Mouse (Mus musculus): ENCODE measurements around the gene Adamts9.

The Adamts9 gene

GRCm38 (mm10) chr6:92804254-92804971, 138.9 kb downstream of the Adamts9 start:
- DNase-seq (ENCODE audit: low spot score), result no peak

- no peak for DNase-seq (ENCODE audit: low spot score)
These were observed 140.1 kb downstream of the Adamts9 start for GRCm38 (mm10) chr6:92803213-92803612.

GRCm38 (mm10) chr6:92802421-92802820, 140.9 kb downstream of the Adamts9 start:
- DNase-seq (ENCODE audit: low spot score), result no peak

DNA sequence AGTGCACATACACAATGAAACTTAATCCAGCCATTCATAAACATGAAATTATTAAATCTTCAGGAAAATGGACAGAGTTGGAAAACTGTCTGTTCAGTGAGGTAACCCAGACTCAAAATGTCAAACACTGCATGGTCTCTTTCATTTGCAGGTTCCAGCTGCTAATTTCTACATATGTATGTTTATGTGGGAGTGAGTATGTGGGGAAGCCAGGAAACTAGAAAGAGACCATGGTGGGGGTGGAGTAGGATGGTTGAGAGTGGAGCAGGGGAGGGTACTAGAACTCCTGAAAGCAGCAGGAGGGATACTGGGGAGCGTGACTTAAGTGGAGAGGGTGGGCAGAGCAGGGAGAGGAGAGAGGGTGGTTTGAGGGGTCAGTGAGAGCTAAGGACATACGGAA, 141.8 kb downstream of the Adamts9 start:
- DNase-seq (ENCODE audit: low spot score), result no peak

GRCm38 (mm10) chr6:92793804-92794203, 149.5 kb downstream of the Adamts9 start:
- DNase-seq (ENCODE audit: low spot score), result no peak

- peak; percentile 92 for DNase-seq (ENCODE audit: low spot score)
These were observed 155.9 kb downstream of the Adamts9 start for GRCm38 (mm10) chr6:92787376-92787712.

GRCm38 (mm10) chr6:92786701-92787375, 156.5 kb downstream of the Adamts9 start:
- DNase-seq (ENCODE audit: low spot score), result no peak

DNA sequence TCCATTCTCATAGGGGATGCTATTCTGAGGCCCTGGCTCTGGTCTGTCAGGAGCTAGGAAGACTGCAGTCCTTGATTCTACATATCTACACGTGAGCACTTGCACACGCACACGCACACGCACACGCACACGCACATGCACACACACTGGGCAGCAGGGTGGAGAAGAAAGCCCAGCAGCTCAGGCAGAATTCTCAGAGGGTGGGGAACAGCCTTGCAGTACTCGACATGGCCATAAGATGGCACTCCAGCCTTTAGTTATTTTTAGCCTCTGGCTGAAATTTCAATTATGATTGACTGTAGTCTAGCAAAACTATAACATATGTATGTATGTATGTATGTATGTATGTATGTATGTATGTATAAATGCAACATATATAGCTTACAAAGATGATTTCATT, 158.5 kb downstream of the Adamts9 start:
- DNase-seq (ENCODE audit: low spot score), result peak; percentile 46

DNA sequence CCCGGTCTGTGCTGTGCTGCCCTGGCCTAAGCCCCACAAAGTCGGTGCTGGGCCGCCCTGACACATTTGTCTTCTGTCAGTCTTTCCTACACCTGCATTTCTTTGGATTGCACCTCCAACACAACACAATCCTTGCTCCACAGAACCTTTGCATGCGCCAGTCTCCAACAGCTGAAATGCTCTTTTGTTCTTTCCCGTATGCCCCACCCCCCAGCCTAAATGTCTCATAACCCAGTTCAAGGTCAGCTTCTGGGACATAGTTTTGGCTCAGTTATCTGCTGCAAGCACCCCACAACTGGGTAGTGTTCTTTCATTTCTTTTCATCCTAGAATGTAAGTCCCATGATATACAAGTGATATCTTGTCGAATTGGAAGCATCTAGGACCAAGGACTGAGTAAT, 161.8 kb downstream of the Adamts9 start:
- DNase-seq (ENCODE audit: low spot score), result no peak

- DNase-seq (ENCODE audit: low spot score), result no peak
These were observed 163.4 kb downstream of the Adamts9 start for GRCm38 (mm10) chr6:92779935-92780205.

GRCm38 (mm10) chr6:92779140-92779934, 164.0 kb downstream of the Adamts9 start:
- peak; percentile 41 for DNase-seq (ENCODE audit: low spot score)

DNA sequence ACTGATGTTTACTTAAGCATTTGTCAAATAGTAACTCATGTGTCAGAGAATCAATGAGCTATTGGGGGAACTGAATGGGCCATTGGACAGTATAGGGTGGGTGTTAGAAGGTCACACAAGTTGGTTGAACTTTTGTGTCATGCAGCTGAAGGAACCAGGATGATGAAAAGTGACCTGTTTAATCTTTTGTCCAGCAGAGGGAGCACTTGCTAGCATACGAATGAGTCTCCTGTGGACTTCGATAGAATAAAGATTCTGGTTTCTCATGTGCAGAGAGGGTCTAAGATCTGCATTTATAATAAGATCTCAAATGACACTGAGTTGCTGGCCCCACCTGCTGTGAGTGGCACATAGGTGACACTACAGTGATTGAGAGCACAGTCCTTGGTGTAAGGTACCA, 166.9 kb downstream of the Adamts9 start:
- no peak for DNase-seq (ENCODE audit: low spot score)

DNA sequence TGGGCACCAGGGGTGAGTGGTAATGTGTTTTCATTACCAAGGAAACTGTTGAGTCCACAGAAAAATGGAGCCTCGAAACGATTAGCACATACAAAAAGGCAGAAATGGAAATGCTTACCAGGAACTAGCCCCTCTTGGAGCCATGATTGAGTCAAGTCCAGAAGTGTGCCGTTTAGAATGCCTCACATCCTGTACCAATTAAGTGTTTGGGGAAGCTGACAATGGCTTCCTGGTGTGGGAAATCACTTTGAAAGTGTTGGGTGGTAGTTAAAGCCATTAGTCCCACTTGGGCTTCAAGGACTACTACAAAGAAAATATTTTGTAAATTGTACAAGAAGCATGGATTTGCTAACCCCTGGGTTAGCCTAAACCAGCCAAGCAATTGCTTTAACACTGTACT, 180.9 kb downstream of the Adamts9 start:
- no peak for DNase-seq (ENCODE audit: low spot score)

- no peak for DNase-seq (ENCODE audit: low spot score)
These were observed 183.7 kb downstream of the Adamts9 start for GRCm38 (mm10) chr6:92759616-92760015.

DNA sequence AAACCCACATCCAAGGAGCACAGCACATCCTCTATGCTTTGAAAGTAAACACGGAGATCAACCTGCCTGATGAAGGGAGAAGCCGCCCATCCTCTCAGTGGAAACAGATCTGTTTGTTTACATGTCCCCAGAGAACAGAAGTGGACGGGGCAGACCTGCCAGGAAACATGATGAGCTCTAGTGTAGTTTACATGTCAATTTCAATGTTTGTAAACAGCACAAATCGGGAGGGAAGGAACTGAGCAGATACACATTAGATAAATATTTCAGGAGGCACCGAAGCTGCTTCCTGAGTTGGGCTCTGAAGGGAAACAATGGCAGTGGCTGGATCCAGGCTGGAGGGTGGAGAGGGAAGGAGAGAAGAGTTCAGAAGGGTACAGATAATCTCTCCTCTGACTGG, 187.5 kb downstream of the Adamts9 start:
- no peak for DNase-seq (ENCODE audit: low spot score)

DNA sequence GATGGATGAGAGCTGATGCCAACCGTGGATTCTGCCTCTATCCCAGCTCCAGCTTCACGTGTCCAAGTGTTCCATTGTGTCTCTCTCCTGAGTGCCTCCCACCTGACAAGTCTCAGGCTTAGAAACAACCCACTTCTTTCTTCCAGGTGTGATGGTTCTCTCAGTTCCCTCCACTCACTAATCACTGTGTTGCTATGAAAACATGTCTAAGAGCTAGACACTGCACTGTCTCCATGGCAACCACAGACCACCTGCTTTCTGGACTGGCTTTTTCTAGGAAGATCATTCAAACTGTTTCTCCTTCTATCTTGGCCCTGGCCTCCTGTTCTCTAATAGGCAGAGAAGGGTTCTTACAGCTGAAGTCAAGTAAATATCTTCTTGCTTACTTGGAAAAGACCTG, 190.6 kb downstream of the Adamts9 start:
- DNase-seq (ENCODE audit: low spot score), result no peak

- DNase-seq (ENCODE audit: low spot score), result no peak
These were observed 193.9 kb downstream of the Adamts9 start for GRCm38 (mm10) chr6:92749420-92749819.

DNA sequence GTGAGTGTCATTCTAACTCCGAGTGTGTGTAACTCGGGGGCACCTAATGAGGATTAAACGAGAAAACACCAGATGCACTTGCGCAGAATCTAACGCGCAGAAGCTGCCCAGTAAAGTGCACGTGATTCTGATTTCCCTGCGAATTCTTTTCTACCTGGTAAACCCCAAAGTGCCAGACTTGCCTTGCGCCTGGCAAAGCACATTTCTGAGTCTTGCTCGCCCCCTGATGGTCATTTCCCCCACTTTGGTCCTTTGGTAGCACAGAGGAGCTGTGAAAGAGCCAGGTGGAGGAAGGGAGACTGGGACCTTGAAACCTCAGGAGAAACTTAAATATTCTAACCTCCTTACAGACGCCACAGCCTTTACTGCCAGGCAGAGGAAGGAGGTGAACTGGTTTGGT, 199.7 kb downstream of the Adamts9 start:
- DNase-seq (ENCODE audit: low spot score), result peak; percentile 60

GRCm38 (mm10) chr6:92737116-92737515, 206.2 kb downstream of the Adamts9 start:
- DNase-seq (ENCODE audit: low spot score), result no peak

GRCm38 (mm10) chr6:92733651-92734050, 209.6 kb downstream of the Adamts9 start:
- DNase-seq (ENCODE audit: low spot score), result no peak

DNA sequence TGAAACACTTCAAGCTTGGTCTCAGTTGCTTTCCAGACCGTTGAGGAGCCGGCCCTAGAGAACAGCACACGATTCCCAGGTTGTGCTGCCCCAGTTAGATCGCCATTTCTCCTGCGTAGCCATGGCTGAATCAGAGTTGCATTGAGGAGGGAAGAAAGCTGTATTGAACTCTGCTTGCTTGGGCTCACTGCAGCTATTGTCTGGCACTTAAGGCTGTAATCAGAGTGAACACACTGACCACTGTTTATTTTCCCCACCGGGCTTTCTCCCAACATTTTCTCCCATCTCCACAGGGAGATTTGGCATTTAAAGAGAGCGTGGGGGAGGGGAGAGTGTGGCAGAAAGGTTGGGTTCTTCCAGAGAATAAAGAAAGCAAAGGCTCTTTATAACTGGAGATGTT, 214.8 kb downstream of the Adamts9 start:
- DNase-seq (ENCODE audit: low spot score), result no peak

DNA sequence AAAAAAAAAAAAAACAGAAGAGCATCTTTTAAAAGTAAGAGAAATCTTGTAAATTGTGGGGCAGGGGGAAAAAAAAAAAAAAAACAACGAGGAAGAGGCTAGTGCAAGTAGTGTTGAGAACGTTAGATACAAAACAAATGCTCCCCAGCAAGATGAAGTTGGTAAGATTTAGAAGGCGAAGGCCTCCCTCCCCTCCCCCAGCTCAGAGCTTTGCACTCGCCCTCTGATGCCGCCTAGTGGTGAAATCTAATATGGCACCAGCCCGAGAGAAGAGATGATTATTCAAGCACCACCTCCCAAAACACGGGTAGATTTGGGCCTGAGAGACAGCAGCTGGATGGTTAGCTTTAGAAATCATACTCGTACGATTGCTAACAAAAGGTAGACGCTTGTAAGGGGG, 215.2 kb downstream of the Adamts9 start:
- peak; percentile 79 for DNase-seq (ENCODE audit: low spot score)

DNA sequence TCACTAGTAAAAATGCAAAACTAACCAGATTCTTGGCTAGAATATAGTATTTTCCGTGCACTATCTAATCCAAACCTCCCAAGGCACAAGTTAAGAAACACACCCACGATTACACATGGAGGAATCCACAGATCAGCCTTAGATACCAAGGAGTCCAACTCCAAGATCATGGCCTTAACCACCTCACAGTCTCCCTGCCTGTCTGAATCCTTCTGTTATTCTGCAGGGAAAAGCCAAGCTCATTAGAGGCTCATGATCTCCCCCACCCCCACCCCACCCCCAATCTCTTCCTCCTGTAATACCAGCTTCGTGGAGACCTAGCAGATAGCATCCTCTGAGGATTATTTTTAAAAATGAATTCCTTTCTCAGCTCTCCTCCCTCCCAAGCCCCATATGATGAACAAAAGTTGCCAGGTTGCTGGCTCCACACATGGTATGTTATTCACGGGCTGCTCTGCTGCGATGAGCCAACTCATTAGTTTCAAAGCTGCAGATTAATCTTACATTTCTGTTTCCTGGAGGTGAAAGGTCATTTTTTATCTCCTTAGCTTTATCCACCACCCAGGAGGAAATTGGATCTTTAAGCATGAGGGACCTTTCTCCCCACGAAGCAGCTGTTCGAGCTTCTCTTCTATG, 215.8 kb downstream of the Adamts9 start:
- DNase-seq (ENCODE audit: low spot score), result no peak
